Mouse (Mus musculus) frontal cortex, adult 2 months (tissue): ENCODE measurements around the gene Dvl1. TPM values are rescaled to one million over a fixed set of nuclear protein-coding genes. Genes with fewer than 3 reads are reported as not detected.

Experiments used
- DNase-seq, 2 experiments: peaks; one replicate each; pipeline ENCODE4 v3.0.0; 2022; ENCODE audit warnings: low spot score in 1 of 2; ENCODE audit errors: extremely low spot score in 1 of 2
- polyA plus RNA-seq: library from polyadenylated mRNA; depleted of rRNA; stranded (reverse); fragments of >200 nt; gene quantifications from 2 replicates; pipeline ENCODE4 v1.2.3, GENCODE M21; 2012

Gene Dvl1
- polyA plus RNA-seq, 1 experiment: 129 TPM

DNA sequence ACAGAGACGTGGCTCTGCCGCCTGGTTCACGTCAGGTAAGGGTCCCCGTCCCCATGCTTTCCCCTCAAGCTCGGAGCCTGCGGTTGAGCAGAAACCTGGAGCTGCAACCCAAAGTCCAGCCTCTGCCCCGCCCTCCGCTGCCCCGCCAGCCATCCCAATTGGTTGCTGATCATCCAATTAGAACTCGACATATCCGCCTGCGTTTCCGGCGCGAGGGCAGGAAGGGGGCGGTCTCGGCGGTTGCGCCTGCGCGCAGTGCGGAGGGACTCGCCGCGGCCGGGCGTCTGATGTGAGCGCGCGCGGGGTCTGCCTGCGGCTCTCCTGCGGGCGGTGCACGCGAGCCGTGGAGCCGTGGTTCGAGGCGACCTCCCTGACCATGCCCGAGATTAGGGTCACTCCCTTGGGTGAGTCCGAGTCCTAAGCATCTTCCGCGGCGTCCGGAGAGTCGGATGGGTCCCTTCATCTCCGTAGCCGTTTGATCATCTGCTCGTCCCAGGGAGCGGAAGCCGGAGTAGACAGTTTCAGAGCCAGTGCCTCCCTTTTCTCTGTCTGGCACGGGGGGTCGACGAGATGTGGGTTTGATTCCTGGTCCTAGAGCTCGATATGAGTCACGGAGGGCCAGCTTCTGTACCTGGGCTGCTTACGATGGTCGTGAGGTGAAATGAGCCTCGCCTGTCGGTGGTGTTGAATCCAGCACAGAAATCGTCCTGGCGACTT lies 22.3 kb downstream of the Dvl1 start, which contains the start of the genes Cptp and Ints11:
TSS of gene Cptp (minus strand) at position 124 of the 717 bp plus-strand sequence.
TSS of gene Ints11 (plus strand) at position 230 of the 717 bp plus-strand sequence.
- DNase-seq: peak; percentile 93 to 98

DNA sequence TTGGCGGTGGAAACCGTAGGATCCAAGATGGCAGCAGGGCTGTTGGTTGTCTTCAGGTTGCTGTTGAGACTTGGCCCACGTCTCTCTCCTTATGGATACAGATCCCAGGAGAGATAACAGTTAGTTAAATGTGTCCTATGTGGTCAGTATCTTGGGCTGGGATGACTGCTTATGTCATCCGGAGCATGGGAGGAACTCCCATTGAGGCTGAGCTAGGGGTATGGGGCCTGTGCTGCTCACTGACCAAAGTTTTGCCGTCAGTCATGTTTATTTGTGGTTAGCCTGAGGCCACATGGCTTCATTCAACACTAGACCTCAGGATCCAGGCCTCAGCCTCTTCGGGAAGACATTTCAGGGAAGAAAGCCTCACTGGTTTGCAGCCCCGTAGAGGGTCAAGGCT lies 24.2 kb downstream of the Dvl1 start:
- DNase-seq: no peak

DNA sequence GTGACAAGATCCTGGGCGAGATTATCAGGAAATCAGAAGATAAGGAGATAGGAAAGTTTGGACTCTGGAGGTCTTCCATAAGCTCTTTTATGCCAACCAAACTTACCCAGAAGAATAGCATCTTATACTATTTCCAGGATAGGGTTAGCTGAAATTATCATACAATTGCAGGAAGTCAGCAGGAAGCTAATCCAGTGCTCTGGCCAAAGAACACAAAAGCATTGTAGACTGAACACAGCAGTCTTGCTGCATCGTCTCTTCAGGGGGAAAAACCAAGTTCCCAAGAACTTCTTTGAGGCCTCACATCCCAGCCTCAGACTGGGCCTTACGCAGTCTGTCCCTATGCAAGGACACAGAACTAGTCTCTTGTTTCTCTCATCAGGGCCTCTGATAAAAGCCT lies 36.4 kb downstream of the Dvl1 start:
- no peak for DNase-seq

DNA sequence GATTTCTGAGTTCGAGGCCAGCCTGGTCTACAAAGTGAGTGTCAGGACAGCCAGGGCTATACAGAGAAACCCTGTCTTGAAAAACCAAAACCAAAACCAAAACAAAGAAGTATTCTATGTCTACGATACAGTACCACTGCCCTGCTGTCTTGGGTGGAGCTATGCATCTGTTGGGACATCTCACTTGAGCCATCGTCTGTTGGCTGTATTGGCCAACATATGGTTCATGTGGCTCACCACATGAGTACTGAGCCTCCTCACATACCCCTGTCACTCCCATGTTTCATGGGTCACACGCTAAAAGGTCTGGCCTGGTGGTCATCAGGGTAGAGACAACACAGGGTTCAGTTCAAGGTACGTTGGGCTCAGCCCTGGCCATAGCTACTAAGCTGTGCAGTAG lies 39.1 kb downstream of the Dvl1 start:
- DNase-seq: no peak

DNA sequence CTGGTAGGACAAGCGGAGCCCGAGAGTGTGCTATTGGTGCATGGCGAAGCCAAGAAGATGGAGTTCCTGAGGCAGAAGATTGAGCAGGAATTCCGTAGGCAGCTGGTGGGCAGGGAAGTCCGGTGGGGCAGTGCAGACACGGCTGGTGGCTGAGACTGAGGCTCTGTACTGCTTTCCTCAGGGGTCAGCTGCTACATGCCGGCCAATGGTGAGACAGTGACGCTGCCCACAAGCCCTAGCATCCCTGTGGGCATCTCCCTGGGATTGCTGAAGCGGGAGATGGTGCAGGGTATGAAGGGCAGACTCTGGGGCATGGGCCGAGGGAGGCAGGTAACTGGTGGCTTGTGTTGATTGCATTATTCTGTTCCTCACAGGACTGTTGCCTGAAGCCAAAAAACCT lies 40.5 kb downstream of the Dvl1 start:
- DNase-seq: no peak

DNA sequence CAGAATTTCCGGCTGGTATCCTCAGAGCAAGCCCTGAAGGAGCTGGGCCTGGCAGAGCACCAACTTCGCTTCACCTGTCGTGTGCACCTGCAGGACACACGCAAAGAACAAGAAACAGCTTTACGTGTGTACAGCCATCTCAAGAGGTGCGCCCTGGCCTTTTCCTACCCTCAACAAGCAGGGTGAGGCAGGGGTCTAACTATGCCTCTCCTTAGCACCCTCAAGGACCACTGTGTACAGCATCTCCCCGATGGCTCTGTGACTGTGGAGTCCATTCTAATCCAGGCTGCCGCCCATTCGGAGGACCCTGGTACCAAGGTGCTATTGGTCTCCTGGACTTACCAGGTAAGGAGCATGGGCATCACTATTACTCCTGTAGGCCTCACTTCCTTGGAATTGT lies 41.0 kb downstream of the Dvl1 start:
- no peak for DNase-seq

DNA sequence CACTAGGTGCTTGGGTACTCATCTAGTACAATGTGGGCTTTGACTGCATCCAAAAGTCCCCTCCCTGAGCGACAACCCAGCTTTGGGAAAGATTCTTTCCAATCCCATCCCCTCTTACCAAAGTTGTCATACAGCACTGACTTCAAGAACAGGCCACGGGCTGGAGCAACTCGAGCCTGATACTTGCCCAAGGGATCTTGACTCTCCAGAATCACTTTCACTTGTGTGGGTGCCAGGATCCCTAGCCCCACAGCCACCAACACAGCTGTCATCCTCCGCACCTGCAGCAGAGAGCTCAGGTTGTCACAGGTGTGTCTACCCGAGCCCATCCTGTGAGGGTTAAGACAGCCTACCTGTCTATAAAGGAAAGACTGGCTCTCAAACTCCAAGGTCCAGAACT lies 42.1 kb downstream of the Dvl1 start:
- no peak for DNase-seq

DNA sequence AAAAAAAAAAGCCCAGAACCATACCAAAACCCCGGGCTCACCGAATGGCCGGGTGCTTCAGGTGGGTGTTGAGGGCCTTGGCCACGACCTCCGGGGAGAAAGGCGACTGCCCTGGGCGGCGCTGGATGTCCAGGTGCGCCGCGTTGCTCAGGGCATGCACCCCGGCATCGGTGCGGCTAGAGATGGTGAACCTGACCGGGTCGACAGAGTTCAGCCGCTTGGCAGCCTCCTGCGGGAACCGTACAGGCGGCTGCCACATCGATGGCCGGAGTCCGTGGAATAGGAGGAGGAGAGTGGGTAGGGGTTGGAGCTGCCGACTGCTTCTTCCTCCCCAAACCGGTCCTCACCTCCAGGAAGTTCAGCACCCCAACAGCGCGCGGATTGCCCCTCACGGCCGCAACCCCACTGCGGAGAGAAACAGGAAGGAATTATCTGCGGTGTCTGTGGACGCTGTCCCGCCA lies 43.8 kb downstream of the Dvl1 start:
- no peak for DNase-seq

DNA sequence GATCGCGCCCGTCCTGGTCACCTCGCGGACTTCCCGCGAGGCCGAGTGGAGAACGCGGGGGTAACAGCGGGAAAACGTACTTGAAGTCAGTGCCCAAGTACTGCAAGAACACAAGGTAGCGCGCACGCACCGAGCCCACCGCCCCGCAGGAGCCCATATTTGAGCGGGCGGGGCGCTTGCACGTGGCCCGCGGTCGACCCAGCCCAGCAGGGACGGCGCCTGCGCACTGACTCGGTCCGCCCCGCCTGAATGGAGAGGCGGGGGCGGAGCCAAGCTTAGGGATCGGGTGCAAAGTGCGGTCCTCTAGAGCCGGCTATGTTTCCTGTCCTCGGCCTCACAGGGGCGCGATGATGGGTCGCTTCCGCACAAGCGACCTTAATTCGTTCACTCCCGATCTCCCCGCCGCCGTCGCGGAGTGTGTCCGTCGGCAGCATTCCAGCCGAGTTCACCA lies 44.4 kb downstream of the Dvl1 start, which contains the start of the genes Pusl1 and Acap3:
TSS of gene Pusl1 (minus strand) at position 231 of the 451 bp plus-strand sequence.
TSS of gene Acap3 (plus strand) at position 272 of the 451 bp plus-strand sequence.
- DNase-seq: peak; percentile 90 to 98

DNA sequence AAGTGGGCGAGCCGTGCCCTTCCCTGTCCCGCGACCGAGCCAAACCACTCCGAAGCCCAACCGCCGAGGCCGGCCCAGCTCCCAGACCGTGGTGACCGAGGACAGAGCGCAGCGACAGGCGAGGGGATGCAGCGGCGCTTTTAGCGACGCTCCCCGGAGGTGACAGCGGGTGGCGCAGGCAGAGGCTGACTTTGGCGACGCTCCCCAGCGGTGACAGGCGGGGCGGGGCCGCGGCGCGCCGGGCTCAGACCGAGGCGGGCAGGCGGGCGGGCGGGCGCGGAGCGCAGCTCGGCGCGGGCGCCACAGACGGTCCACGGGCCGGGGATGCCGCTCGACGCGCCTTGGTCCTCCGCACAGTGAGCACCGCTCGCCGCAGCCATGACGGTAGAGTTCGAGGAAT lies 44.8 kb downstream of the Dvl1 start:
- DNase-seq: peak in 1 of 2 experiments; percentile 80

DNA sequence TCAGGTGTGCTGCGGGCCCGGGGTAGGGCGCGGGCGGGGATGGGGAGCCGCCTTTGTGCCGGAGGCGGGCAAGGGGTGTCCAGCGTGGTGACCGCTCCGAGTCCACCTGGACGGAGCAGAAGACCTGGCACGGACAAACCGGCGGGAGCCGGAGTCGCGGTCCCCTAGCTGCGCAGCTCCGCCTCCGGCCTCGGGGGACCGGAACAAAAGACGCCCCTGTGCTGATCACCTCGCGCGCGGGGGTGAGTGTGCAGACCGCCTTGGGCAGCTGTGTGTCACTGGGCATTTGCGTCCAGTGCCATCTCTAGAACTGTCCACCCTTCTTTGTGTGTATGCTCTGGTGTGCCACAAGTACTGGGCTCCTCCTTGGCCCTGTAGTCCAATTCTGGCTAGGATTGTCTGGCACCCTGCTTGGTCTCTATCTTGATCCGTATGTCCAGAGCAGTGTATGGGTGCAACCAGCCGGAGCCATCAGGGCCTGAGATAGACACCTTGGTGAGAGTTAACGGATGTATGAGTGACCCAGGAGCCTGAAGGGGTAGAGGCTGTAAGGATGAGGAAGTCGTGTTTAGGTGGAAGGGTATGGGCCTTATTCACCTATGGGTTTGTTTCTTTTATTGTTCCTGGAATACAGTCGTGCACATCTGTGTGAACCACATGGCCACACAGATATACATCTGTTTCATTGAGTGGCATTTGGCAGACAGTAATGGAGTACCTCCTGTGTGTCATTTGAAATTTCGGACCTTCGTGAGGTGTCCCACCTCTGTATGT lies 45.4 kb downstream of the Dvl1 start:
- no peak for DNase-seq

DNA sequence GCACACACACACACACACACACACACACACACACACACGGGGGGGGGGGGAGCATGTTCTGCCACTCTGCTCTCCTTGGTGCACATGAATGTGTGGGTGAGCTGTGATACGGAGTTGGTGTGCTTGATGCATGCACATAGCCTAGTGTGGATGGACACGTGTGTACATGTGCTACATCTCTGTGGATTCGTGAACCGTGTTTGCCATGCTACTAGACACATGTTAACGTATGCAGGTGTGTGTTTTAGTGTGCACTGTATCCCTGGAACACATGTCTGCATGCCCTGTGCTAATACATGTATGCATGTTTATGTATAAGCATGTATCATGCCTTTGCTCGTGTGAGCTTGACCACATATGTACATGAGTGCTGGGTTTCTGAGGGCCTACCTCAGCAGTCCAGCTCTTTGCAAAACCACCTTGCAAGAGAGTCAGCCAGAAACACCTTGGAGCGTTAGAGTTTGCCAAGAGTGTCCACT lies 46.0 kb downstream of the Dvl1 start:
- DNase-seq: peak in 1 of 2 experiments; percentile 3

DNA sequence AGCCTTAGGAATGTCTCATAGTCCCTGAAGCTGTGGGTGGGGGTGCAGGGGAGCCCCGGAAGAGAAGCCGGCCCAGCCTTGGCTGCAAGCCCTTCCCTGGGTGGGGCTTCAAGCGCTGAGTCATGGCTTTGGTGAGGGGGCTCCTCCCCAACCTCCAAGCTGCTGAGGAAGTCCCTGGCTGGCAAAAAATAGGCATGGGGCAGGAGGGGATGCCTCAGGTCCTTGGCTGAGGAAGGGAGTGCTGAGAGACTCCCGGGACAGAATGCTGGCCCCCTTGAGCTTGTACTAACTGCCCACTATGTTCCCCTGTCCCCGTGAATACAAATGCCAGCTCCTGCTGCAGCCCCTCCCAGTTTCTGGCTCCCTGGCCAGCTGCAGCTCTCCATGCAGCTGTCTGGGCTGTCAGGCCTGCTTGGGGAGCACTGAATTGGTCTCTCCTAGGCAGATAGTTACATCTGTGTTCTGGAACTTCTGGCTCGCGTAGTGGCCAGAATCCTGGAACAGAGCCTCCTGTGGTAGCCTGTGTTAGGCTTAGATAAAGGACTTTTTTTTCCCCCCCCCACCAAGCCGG lies 47.2 kb downstream of the Dvl1 start:
- DNase-seq: peak; percentile 50 to 85

DNA sequence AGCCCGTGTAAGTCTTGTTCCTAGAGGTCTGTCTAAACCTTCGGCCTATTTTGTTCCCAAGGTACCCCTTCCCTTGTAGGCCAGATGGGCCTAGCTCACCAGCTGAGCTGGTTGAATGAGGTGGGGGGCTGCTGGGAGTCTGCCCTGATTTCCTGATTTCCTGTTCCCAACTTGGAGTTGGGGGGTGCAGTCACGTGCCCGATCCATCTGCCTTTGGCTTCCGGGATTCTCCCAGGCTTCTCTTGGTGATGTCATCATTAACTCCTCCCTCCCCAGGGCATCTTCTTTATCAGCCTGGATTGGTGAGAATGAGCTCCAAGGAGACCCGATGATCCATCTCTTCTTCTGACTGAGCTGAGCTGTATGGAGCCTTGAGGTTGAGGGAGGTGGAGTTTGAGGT lies 48.0 kb downstream of the Dvl1 start:
- DNase-seq: peak; percentile 80 to 88

DNA sequence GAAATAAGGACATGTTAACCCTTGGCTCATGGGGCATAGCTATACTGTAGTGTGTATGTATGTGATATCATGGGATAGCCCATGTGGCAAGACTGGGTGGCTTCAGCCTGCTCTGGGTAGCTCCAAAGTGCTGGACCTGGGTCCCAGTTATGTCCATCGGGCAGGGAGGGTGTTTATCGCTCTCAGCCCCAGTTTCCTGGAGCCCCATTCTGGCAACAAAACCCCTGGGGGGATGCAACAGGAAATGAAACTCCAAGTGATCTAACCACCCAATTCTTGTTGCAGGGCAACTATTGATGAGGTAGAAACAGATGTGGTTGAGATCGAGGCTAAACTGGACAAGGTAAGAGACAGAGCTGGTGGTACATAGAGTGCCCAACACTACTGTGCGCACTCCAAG lies 48.6 kb downstream of the Dvl1 start:
- DNase-seq: peak in 1 of 2 experiments; percentile 1

DNA sequence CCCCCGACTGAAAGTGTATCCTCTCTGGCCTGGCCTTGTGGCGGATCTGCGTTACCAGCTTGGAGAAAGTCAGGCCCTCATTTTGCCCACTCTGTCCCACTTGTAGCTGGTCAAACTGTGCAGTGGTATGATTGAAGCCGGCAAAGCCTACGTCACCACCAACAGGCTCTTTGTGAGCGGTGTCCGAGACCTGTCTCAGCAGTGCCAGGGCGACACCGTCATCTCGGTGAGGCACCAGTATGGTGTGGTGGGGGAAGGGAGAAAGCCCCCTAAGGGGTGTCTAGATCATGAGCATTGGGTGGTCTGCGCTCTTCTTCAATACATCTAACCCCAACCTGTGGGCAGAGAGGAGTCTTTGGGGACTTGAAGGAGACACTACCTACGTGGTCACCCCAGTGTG lies 49.3 kb downstream of the Dvl1 start:
- DNase-seq: peak in 1 of 2 experiments; percentile 1

DNA sequence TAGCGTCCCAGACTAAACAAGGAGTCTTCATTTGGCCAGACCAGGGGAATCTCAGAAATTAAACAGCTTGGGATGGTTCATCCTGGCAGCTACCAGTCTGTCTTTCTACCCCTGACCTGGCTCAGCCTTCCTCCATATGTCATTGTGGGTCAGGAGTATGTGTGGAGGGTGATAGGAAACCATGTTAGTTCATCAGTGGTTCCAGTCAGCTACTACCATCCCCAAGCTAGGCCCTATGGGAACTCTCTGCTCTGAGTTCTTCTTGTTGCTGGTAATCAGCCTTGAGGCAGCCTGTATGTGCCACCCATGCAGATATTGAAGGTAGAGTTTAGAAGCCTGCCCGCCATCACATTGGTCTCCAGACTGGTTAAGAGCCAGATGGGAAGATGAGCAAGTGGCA lies 51.1 kb downstream of the Dvl1 start:
- DNase-seq: no peak

DNA sequence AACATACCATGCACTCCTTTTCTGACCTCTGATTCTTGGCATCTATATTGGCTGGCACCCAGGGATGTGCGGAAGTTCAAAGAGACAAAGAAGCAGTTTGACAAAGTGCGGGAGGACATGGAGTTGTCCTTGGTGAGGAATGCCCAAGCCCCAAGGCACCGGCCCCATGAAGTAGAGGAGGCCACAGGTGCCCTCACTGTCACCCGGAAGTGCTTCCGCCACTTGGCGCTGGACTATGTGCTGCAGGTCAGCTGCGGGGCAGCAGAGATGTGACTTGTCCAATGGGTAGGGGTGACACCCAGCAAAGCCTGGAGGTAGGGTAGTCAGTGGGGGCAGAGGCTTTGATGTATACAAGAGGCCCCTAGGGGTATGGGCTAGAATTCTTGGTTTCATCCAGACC lies 52.2 kb downstream of the Dvl1 start:
- no peak for DNase-seq

DNA sequence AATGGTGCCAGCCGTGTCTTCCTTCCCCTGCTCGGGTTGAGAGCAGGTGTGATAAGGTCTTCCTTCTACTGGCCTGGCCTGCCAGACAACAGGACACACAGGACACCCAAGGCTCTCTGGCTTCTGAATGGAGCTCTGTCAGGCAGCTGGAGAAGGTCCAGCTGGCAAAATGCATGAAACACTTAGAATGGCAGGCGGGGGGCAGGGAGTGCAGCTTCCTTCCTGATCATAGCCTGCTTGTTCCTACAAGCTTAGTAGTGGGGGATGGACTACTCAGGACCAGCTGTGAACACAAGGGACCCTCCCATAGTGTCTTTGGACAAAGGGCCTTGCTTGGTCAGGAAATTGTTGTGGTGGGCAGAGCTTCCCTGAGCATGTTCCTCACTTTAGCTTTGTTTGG lies 54.0 kb downstream of the Dvl1 start:
- peak in 1 of 2 experiments; percentile 53 for DNase-seq

DNA sequence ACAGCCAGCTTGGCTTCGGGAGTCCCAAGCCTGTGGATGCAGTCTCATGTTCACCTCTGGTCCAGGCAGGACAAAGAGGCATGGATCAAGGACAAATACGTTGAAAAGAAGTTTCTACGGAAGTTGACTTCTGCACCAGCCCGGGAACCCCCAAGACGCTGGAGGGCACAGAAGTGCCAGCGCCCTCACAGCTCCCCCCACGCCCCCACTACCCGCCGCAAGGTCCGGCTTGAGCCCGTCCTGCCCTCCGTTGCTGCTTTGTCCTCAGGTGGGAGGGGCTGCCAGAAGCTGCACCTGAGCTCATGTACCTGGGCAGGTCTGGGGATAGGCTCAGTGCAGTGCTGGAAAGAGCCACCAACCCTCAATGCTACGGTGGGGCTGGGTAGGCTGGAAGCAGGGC lies 56.0 kb downstream of the Dvl1 start:
- no peak for DNase-seq
